Mouse (Mus musculus): ENCODE data around the gene Gria3. TPM values are rescaled to one million over a fixed set of nuclear protein-coding genes. Genes with fewer than 3 reads are reported as not detected.

Gene Gria3
- total RNA-seq, 4 experiments from 2014 or later = 173 to 212 (median 193) TPM

- no peak for DNase-seq (ENCODE audit: low spot score in 2 of 2)
Observed at GRCm38 (mm10) chrX:41564898-41565297, 164.2 kb downstream of the Gria3 start.

GRCm38 (mm10) chrX:41573079-41573478 lies 172.4 kb downstream of the Gria3 start:
- DNase-seq (ENCODE audit: low spot score in 2 of 2) = peak in 1 of 2 experiments; percentile 23

- DNase-seq (ENCODE audit: low spot score in 2 of 2) = no peak
Observed at GRCm38 (mm10) chrX:41578797-41579196, 178.1 kb downstream of the Gria3 start.

- no peak for DNase-seq (ENCODE audit: low spot score in 2 of 2)
Observed at GRCm38 (mm10) chrX:41587692-41588091, 187.0 kb downstream of the Gria3 start.

- DNase-seq (ENCODE audit: low spot score in 2 of 2) = no peak
Observed at GRCm38 (mm10) chrX:41607181-41607580, 206.5 kb downstream of the Gria3 start.

GRCm38 (mm10) chrX:41614920-41615319 lies 214.3 kb downstream of the Gria3 start:
- DNase-seq (ENCODE audit: low spot score in 2 of 2) = no peak

GRCm38 (mm10) chrX:41616928-41617327 lies 216.3 kb downstream of the Gria3 start:
- DNase-seq (ENCODE audit: low spot score in 2 of 2) = no peak

GRCm38 (mm10) chrX:41618396-41618795 lies 217.7 kb downstream of the Gria3 start:
- no peak for DNase-seq (ENCODE audit: low spot score in 2 of 2)

- no peak for DNase-seq (ENCODE audit: low spot score in 2 of 2)
Observed at GRCm38 (mm10) chrX:41633576-41633975, 232.9 kb downstream of the Gria3 start.

GRCm38 (mm10) chrX:41644954-41645353 lies 244.3 kb downstream of the Gria3 start:
- DNase-seq (ENCODE audit: low spot score in 2 of 2) = no peak

- no peak for DNase-seq (ENCODE audit: low spot score in 2 of 2)
Observed at GRCm38 (mm10) chrX:41657791-41658190, 257.1 kb downstream of the Gria3 start.

- no peak for DNase-seq (ENCODE audit: low spot score in 2 of 2)
Observed at GRCm38 (mm10) chrX:41688869-41689268, 288.2 kb downstream of the Gria3 start.

- DNase-seq (ENCODE audit: low spot score in 2 of 2) = no peak
Observed at GRCm38 (mm10) chrX:41692076-41692475, 291.4 kb downstream of the Gria3 start.

Small RNA genes lying within 50 kb of the gene (microRNA-seq; reads per million reads assigned to microRNA genes)
- gene Gm22413 = 0 reads per million in 2 experiments

All from left cerebral cortex, adult 8-10 months (tissue).